Mouse (Mus musculus) cerebellum, postnatal 4 days (tissue): ENCODE measurements around the gene Six3.

Source experiments
- DNase-seq, 2 experiments: peaks; one replicate each; pipeline ENCODE4 v3.0.0; 2022; ENCODE audit warnings: low spot score in 2 of 2, mixed read lengths in 1 of 2

The Six3 gene

DNA sequence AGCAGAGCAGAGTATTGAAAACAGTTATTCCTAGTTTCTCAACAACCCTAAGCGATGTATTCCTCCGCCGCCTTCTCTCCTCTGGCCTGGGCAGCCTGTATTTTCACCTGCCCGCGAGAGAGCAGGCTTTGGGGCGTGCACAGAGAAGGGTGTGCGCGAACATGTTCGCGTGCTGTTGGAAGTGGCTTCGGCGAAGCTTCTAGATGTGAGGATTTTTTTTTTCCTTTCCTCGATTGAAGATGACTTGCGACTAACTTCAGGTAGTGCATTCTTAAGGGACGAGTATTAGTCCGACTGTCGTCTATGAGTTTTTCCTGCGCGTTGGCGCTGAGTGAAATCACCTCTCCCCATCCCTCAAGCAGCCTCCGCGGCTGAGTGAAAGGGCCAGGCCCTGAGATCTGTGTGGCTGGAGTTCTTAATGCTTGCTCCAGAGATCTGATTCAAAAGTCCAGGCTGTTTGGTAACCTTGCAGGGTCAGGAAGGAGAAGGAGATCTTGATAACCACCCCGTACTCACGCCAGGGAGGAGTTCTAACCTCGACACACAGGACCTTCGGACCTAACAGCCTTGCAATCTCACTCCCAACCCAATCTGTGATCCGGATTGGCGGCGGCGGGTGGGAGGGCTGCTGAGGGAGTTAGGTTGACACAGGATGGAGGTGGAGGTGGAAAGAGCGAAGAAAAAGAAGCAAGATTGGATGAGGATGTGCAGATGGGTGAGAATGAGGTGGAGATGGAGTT lies 712 bp upstream of the Six3 start:
- no peak for DNase-seq

DNA sequence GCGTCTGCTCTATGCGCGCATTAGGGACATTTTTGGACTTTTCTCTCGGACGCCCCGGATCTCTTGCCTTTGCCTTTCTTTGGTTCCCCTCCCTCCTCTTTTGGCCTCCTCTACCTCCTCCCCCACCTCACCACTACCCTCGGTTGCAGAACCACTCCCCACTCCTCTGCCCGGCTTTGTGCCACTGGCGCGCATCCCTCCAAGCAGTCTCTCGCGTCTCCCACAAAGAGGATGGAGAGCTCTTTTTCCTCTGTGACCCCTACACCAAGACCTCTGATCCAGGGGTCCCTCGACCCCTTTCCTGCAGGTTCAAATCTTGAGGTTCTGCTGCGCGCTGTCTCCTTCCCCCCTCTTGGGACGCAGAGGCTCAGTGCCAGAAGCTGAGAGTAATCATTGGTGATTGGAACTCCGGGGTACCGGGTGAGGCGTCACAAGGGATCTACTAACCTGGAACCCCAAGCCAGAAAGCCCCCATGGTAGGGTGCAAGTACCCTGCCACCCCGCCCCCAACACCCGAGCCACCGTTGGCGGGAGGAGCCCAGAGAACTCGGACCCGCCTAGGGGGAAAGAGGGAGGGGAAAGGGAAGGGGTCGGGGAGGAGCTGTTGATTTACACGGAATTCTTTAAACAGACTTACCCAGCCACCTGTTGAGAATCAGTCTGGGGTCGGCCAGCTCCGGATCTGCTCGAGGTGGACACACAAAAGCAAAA lies 758 bp downstream of the Six3 start:
- DNase-seq = no peak

DNA sequence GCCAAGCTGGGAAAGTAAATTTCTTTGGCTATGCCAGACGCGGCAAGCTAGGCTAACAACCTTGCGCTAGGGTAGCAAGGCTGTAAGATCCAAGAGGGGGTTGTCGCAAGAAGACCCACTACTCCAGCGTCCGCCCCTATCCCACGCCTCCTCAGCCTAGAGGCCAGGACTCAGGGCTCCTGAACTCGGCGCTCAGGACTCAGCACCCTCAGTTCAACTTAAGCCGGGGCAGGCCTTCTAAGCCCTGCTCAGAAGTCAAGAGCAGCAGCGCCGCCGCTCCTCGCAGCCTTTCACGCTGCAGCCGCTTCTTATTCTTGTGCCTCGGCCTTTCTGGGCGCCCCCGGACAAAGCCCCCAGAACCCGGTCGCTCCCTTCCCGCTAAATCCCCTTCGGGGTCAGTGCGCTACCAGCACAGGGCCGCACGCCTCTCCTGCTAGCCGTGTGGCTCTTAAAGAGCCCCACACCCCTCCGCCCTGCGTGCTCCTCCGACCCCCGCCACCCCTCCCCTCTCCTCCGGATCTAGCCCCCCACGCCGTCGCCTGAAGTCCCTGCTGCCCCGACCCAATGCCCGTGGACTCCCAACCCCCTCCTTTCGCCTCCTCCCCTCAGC lies 1.4 kb downstream of the Six3 start:
- no peak for DNase-seq

DNA sequence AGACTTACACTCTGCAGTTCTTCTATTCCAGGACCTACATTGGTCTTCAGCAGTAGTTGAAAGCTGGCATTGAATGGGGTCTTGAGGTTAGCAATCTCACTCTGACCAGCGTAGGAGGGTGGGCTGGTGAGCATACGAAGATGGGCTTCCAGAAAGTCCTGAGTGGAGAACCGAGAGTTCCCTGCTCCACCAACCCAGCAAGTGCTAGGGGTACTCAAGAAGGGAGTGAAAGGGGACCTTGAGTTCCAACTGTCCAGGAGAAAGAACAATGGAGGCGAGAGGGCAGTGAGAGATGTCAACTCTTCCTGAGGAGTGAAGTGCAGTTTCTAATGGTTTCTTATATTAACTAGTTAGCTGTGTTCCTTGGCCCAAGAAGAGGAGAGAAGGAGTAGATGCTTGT lies 2.2 kb downstream of the Six3 start:
- DNase-seq = no peak

DNA sequence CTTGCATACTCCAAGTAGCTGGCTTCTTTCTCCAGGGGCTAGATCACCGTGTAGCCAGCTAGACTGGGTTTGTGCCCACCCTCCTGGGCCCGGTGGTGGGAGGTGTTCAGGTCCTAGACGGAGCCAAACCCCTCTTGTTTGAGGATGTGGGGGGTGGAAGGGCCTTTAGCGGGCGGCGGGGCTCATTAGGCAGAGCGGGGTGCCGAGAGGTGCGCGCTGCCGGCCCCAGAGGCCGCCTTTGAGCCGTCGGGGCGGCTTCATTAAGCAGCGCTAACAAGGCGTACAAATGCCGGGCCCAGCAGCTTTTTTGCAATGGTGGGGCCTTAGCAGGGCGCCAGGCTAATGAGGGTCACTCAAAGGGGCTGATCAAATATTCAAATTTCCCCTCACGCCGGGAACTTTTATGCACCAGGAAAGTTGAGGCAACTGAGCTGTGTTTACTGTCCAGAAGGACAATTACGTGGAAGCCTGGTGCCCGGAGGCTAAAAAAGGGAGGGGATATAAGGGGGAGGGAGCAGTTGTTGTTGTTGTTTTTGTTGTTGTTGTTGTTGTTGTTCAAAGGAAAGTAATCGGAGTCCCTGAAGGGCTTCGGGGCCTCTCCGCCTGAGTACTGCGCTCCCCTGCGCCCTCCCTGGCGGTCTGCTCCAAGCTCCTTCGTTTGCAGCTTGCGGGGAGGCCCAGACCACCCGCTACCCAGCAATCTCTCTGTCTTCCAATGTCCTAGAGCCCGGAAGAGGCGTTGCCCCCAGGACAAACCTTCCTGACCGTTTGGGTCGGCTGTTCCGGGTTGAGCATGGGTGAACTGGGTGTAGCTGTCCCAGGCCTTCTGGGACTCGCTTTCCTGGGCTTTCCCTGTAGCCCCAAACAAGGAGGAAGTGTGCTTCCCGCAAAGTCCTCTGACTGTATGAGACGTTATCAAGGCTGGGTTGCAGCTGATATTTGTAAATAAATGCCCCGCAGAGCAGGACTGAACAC lies 3.4 kb downstream of the Six3 start:
- no peak for DNase-seq

DNA sequence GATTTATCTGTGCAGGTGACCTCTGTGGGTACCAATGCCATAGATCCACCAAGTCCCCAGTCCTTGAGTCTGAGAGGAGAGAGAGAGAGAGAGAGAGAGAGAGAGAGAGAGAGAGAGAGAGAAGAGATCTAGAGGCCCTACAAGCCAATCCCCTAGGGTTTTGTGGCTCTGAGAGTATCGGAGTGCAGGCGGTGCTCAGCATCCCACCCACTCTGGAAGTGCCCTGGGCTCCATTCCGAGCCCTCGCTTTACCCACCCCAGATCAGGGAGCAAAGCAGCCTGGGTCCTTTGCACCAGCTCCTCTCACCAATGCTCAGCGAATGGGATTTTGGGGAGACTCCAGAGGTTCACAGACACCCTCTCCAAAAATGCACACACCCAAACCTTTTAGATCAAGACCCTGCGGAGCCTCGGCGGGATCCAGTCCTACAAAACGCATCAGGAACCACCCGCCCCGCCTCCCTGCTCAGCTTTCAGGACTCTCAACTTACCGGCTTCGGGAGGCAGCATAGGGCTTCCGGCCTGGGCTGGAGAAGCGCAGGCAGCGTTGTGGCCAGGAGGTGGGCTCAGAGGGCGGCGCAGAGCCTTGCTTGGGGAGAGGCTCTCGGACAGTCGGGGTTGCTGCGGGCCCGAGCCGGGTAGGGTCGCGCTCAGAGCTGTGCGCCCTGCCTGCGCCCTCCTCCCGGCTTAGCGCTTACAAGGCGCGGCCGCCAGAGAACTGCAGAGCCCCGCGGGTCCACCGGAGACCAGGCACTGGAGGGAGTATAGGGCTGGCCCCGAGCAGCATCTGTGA lies 4.4 kb downstream of the Six3 start:
- DNase-seq = no peak

DNA sequence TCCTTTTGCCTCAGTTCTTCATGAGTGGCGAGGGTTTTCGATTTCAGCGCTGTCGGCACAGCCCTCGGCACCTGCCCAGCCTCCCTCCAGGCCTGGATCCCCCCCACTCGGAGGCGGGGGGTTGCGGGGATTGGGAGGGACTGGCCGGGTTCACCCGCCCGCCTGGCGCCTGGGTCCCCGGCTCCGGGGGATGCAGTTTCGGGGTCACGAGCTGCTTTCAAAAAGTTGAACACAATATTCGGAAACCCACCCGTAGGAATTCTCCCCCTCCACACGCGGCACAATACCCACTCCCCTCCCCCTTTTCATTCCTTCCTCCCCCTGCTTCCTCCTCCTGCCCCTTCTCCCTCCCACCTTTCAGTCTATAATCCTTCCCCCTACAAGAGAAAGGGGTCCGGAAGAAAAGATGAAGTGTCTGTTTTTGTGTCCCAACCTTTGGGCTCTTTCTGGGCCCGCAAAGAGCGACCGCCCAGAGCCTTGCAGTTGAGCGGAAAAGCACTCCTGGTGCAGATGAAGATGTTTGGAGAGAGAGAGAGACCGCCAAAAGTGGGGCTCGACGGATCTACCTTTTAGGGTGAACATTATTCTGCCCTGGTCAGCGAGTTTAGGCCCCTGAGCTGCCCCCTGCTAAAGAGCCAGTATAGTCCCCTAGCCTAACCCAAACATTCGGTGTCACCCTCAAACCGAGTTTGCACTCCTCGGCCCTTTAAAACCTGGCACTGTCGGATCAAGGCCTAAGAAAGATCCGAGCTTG lies 5.1 kb downstream of the Six3 start:
- DNase-seq = no peak

DNA sequence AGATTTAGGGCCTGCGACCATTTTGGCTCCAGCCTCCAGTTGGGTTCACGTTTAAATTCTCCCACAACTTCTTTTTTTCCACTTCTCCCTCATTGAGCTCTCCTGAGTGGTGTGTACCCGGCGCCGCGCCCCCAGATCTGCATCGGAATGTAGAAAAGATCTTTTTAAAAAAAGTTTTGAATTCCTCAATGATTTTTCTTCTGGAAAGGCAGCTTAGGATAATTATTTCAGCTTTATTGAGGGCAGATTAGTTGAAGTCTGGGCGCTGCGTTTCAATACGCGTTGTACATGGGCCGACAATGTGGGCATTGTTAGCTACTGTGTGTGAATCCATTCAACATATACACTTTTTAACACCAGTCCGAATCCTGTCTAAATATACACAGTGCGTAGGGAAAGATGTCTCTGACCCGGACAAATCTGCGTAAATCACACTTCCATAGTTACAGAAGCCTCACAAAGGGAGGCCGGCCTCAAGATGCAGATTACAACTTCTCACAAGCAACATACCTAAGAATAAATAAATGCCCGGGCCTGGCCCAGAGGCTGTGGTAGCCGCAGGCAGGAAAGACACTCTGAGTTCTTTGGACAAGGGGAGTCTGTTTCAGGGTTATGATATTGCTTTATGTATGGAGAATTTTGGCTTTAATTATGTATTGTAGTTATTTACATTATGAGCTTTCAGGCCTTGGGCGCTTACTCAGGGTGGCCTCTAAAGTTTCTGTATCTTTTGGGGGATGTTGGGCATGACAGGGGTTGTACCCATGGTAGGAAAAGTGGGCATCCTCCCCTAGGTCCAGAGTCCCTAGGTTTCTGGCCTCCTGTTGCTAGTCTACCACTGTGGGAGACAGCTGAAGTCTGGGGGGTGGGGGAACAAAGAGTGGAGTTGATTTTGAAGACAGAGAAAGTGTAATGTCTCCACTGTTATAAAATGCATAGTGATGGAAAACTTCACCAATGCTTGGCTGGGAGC lies 6.0 kb downstream of the Six3 start:
- DNase-seq = no peak

DNA sequence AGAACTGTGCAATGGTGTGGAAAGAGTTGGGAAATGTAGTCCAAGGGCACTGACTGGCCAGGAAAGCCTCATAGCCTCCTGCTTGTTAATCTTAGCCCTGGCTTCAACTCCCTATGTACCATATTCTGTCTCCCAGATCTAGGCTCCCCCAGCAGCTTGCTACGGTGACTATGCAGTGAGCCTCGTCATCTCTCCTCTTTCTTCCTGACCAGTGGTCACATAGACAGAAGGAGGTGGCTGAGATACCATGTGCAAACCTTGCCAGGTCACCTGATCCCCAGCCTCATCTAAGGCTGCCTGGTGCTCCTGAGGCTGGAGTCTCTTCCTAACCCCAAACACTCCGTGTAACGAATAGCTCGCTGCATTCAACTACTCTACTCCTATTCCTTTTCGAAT lies 6.7 kb downstream of the Six3 start:
- DNase-seq = no peak

DNA sequence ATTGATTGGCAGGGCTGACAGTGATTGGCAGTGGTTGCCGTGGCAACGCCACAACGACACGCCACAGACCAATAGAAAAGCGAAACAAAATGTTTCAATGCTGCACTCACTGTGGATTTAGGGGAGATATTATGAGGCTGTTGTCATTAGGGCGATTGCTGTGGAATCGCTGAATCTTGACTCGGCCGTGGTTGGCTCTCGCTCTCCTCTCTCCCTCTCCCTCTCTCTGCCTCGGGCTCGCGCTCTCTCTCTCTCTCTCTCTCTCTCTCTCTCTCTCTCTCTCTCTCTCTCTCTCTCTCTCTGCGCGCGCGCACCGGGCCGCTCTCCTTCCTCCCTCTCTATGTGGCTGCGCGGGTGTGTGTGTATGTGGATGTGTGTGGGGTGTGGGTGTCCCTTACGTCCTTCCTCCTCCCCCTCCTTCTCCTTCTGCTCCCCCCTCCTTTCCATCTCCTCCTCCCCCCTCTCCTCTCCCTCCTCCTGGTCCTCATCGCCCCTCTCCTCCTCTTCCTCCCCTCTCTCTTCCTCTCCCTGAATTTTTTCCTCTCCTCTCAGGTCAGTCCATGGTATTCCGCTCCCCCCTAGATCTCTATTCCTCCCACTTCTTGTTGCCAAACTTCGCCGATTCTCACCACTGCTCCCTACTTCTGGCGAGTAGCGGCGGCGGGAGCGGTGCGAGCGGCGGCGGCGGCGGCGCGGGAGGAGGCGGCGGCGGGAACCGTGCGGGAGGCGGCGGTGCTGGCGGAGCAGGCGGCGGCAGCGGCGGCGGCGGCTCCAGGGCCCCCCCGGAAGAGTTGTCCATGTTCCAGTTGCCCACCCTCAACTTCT lies 7.5 kb downstream of the Six3 start:
- DNase-seq = no peak

DNA sequence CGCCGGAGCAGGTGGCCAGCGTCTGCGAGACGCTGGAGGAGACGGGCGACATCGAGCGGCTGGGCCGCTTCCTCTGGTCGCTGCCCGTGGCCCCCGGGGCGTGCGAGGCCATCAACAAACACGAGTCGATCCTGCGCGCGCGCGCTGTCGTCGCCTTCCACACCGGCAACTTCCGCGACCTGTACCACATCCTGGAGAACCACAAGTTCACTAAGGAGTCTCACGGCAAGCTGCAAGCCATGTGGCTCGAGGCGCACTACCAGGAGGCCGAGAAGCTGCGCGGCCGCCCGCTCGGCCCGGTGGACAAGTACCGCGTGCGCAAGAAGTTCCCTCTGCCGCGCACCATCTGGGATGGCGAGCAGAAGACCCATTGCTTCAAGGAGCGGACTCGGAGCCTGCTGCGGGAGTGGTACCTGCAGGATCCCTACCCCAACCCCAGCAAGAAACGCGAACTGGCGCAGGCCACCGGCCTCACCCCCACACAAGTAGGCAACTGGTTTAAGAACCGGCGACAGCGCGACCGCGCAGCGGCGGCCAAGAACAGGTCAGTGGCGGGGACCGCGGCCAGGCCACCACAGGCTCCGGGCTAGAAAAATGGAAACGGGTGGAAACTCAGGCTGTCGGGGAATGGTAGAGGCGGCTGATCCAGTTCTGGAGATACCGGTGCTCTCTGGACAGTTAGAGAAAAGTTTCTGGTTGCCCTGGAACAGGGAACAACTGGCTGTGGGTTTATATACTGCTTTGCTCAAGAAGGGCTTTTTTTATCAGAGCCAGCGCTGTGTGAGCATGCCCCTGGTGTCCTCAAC lies 8.3 kb downstream of the Six3 start:
- DNase-seq = no peak

DNA sequence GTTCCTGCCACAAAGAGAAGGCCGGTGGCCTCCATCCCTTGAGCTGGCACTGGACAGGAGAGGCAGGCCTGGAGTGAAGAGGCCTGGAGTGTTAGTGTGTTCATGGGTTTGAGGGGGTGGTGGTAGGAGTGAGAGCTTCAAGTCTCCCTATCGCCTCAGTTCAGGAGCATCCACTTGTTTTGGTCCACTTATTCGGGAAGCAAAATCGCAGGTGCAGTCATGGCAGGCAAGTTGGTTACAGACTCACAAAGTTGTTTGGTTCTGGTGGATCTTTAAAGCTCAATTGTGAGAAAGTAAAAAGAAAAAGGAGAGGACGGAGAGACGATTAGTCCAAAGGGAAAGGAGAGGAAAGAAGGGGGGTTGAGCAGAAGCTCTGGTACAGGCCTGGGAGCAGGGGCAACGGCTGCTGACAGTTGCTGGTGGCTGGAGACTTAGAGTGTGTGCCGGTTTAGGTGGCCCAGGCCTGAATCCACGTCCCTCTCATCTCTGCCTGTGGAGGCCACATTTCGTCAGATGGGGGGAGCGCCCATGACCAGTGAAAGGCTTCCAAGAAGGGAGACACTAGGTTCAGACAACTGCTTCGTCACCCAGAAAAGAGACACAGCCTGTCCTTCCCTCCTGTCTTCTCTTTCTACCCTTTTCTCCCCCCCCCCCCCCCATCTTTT lies 9.2 kb downstream of the Six3 start:
- no peak for DNase-seq

DNA sequence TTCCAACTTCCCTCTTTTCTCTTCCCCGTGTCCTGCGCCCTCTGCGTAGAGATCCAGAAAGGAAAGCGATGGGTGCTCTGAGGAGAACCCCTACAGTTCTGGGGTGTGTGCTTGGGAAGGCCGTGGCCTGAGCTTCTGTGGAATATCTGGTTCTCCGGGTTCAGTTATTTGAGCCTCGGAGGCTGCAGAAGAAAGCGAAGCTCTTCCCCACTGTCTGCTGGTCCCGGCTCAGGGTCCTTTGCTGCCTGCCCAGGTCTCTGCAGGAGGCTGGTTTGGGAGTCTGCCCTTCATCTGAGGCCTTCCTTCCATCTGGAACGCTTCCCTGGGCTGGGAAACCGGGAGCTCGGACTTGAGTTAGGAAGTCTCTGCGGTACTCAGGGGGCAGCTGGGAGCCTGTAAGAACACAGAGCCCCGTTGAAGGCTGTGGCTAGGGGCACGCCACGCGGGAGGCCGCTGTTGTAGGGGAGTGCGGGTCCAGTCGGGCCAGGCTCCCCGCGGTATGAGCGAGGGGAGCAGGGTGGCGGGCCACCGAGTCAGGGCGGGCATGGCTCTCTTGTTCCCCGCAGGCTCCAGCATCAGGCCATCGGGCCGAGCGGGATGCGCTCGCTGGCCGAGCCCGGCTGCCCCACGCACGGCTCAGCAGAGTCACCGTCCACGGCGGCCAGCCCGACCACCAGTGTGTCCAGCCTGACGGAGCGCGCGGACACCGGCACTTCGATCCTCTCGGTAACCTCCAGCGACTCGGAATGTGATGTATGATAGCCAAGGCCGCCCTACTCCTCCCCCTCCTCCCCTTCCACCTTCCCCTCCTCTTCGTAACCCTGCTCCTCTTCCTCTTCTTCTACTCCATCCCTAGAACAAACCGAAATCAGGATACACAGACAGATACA lies 10.0 kb downstream of the Six3 start:
- DNase-seq = no peak

DNA sequence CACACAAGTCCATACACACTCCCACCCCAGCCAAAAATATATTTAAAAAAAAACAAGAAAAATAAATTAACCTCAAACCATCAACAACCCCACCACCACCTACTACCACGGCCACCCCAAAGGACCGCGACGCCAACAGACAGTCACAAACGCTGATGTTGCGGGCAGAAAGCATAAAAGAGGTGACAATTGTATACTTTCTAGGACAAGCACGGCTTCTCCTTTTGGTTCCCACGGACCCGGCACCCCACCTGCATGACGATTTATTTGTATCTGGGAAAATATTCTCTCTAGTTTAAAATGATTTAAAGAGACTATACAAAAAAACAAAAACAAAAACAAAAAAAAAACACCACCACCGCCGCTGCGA lies 10.6 kb downstream of the Six3 start:
- DNase-seq = no peak

DNA sequence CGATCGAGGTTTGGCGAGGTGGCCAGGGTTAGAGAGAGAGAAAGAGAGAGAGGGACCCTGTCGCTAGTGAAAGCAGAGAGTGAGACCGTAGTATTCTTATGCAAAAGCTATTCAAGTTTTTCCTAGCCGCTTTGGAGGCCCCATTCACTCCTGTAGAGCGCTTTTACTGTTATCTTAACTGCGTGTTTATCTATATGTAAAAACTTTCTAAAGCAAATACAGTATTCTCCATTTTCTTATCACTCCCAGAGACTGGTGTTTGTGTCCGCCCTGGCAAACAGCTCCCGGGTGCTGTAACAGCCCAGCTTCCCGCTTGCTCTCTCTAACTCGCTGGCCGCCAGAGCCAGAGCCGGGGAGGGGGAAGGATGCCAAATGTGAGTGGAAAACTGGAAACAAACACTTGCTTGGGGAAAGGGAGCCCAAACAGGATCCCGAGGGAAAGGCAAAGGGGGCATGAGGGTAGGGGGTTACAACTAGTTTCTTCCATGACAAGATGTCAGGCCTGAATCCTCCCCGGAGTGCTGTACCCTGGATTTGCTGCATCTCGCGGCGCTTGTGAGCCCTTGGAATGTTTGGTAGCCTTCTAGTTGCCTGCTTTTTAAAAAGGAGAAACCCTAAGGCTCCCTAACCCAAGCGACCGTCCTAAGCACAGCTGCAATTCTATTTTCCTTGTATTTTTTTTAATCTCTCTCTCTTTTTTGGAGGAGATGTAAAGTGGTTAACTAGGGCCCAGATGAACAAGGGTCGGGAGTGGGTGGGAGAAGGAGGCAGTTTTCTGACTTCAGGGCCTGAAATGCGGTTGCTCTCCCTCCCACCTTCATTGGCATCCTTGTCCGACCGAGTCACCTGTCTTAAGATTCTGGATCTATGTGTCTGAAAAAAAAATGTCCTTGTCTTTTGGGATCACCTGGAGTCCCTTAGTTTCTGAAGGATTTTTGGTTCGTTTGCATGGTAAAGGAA lies 11.9 kb downstream of the Six3 start:
- DNase-seq = no peak
